Mouse (Mus musculus) embryonic facial prominence, embryonic 13.5 days (tissue): ENCODE measurements at regions not wholly inside any gene's neighbourhood (a gene's known extent, or its start where the extent isn't known, plus 50 kb on each side); places are given as distances from the start of the nearest gene placed in this dataset.
A peak's percentile ranks its signal among the peaks of the same experiment; 100 is the strongest.

Experiments used
- ATAC-seq: fragments of 200-750 bp; cut with Nextera tagmentation; 2 replicates; pipeline ENCODE4 v1.8.0; 2017; ENCODE audit warnings: low read depth; ENCODE audit not compliant: insufficient number of reproducible peaks, insufficient read depth, low FRiP score, low TSS enrichment
- H3K27ac ChIP-seq: fragments of 300-500 bp; sonication (generic); 2 replicates; pipeline ENCODE4 v1.5.1; 2015; ENCODE audit warnings: moderate library complexity, mild to moderate bottlenecking, inconsistent platforms
- H3K27me3 ChIP-seq: fragments of 300-500 bp; sonication (generic); 2 replicates; pipeline ENCODE4 v1.6.1; 2015; ENCODE audit warnings: mild to moderate bottlenecking, inconsistent platforms
- H3K36me3 ChIP-seq: fragments of 300-500 bp; sonication (generic); 2 replicates; pipeline ENCODE4 v1.6.1; 2015; ENCODE audit warnings: mild to moderate bottlenecking, inconsistent platforms
- H3K4me1 ChIP-seq: fragments of 300-500 bp; sonication (generic); 2 replicates; pipeline ENCODE4 v1.6.1; 2015; ENCODE audit warnings: inconsistent platforms
- H3K4me2 ChIP-seq: fragments of 300-500 bp; sonication (generic); 2 replicates; pipeline ENCODE4 v1.6.1; 2015; ENCODE audit warnings: moderate library complexity, mild to moderate bottlenecking, inconsistent platforms
- H3K4me3 ChIP-seq: fragments of 300-500 bp; sonication (generic); 2 replicates; pipeline ENCODE4 v1.5.1; 2015; ENCODE audit warnings: mild to moderate bottlenecking, inconsistent platforms
- H3K9ac ChIP-seq: fragments of 300-500 bp; sonication (generic); 2 replicates; pipeline ENCODE4 v1.6.1; 2015; ENCODE audit warnings: mild to moderate bottlenecking, inconsistent platforms
- H3K9me3 ChIP-seq: fragments of 300-500 bp; sonication (generic); 2 replicates; pipeline ENCODE4 v1.6.1; 2016; ENCODE audit warnings: inconsistent platforms
- WGBS: fragments of 180-500 bp; shearing (Covaris S2); methylation state at CpG from one replicate; pipeline ENCODE4 v1.1.7; 2015; ENCODE audit warnings: mixed read lengths; 5-methylcytosine and 5-hydroxymethylcytosine counted together

- ATAC-seq = no peak
- no peak overlapping the region for H3K9ac ChIP-seq
- no peaks in the 10 kb centered on the region for H3K9me3 ChIP-seq
- no peak overlapping the region for H3K27ac ChIP-seq
- no peaks in the 10 kb centered on the region for H3K27me3 ChIP-seq
- H3K36me3 ChIP-seq = no peaks in the 10 kb centered on the region
- no peaks in the 10 kb centered on the region for H3K4me1 ChIP-seq
- H3K4me3 ChIP-seq = no peak overlapping the region
- no peak overlapping the region for H3K4me2 ChIP-seq
- 64% methylated on average over 18 of the region's 18 CpGs for WGBS
Observed at GRCm38 (mm10) chr8:49223841-49224420, 380.2 kb upstream of the Tenm3 start.

GRCm38 (mm10) chr8:49195333-49195640 is 351.5 kb upstream of the Tenm3 start:
- Histone ChIP-seq H3K4me1 (no peaks in the 10 kb centered on the region), H3K36me3 (no peaks in the 10 kb centered on the region), H3K9me3 (no peaks in the 10 kb centered on the region), H3K9ac (no peak overlapping the region), H3K4me2 (no peak overlapping the region), H3K27ac (no peak overlapping the region), H3K27me3 (no peaks in the 10 kb centered on the region), H3K4me3 (no peak overlapping the region)
- WGBS = 70% methylated on average over 4 of the region's 4 CpGs
- no peak for ATAC-seq

- no peak overlapping the region for H3K27ac ChIP-seq
- no peaks in the 10 kb centered on the region for H3K4me1 ChIP-seq
- no peak overlapping the region for H3K4me2 ChIP-seq
- no peaks in the 10 kb centered on the region for H3K36me3 ChIP-seq
- WGBS = 50% methylated on average over 11 of the region's 11 CpGs
- no peak overlapping the region for H3K9ac ChIP-seq
- no peaks in the 10 kb centered on the region for H3K9me3 ChIP-seq
- H3K27me3 ChIP-seq = no peaks in the 10 kb centered on the region
- no peak overlapping the region for H3K4me3 ChIP-seq
- ATAC-seq = no peak
Observed at GRCm38 (mm10) chr8:49194592-49195332, 351.0 kb upstream of the Tenm3 start.

- no peaks in the 10 kb centered on the region for H3K4me1 ChIP-seq
- H3K27ac ChIP-seq = no peak overlapping the region
- no peaks in the 10 kb centered on the region for H3K27me3 ChIP-seq
- H3K4me2 ChIP-seq = no peak overlapping the region
- WGBS = 58% methylated on average over 3 of the region's 3 CpGs
- H3K9ac ChIP-seq = no peak overlapping the region
- H3K4me3 ChIP-seq = no peak overlapping the region
- ATAC-seq = peak; percentile 43; the same call in 1 of the 2 replicates
- H3K9me3 ChIP-seq = no peaks in the 10 kb centered on the region
- no peaks in the 10 kb centered on the region for H3K36me3 ChIP-seq
Observed at GRCm38 (mm10) chr8:49186853-49187252, 343.1 kb upstream of the Tenm3 start.

GRCm38 (mm10) chr8:49175386-49175785 is 331.6 kb upstream of the Tenm3 start:
- Histone ChIP-seq H3K27me3 (no peaks in the 10 kb centered on the region), H3K4me1 (no peaks in the 10 kb centered on the region), H3K27ac (no peak overlapping the region), H3K9ac (no peak overlapping the region), H3K9me3 (no peaks in the 10 kb centered on the region), H3K4me3 (no peak overlapping the region), H3K4me2 (no peak overlapping the region), H3K36me3 (no peaks in the 10 kb centered on the region)
- 82% methylated on average over 4 of the region's 4 CpGs for WGBS
- ATAC-seq = no peak

GRCm38 (mm10) chr8:49174956-49175355 is 331.2 kb upstream of the Tenm3 start:
- no peak for ATAC-seq
- 87% methylated on average over 2 of the region's 2 CpGs for WGBS

GRCm38 (mm10) chr8:49159318-49159717 is 315.6 kb upstream of the Tenm3 start:
- Histone ChIP-seq H3K27me3 (no peaks in the 10 kb centered on the region), H3K4me3 (no peak overlapping the region), H3K27ac (no peak overlapping the region), H3K4me1 (no peaks in the 10 kb centered on the region), H3K36me3 (no peaks in the 10 kb centered on the region), H3K9ac (no peak overlapping the region), H3K9me3 (no peaks in the 10 kb centered on the region), H3K4me2 (no peak overlapping the region)
- 48% methylated on average over 4 of the region's 4 CpGs for WGBS
- ATAC-seq = no peak

More at GRCm38 (mm10) chr8:49174956-49175355, 331.2 kb upstream of the Tenm3 start:
- H3K36me3 ChIP-seq = no peaks in the 10 kb centered on the region
- no peaks in the 10 kb centered on the region for H3K9me3 ChIP-seq
- H3K9ac ChIP-seq = no peak overlapping the region
- no peak overlapping the region for H3K4me3 ChIP-seq
- H3K27ac ChIP-seq = no peak overlapping the region
- H3K4me2 ChIP-seq = no peak overlapping the region
- H3K4me1 ChIP-seq = no peaks in the 10 kb centered on the region
- no peaks in the 10 kb centered on the region for H3K27me3 ChIP-seq

- no peaks in the 10 kb centered on the region for H3K9me3 ChIP-seq
- H3K27me3 ChIP-seq = no peaks in the 10 kb centered on the region
- no peak overlapping the region for H3K4me3 ChIP-seq
- H3K27ac ChIP-seq = no peak overlapping the region
- H3K36me3 ChIP-seq = no peaks in the 10 kb centered on the region
- H3K4me2 ChIP-seq = no peak overlapping the region
- WGBS = 60% methylated on average over 4 of the region's 4 CpGs
- no peak for ATAC-seq
- no peak overlapping the region for H3K9ac ChIP-seq
- H3K4me1 ChIP-seq = no peaks in the 10 kb centered on the region
Observed at GRCm38 (mm10) chr8:49158201-49158600, 314.4 kb upstream of the Tenm3 start.

- Histone ChIP-seq H3K4me2 (no peak overlapping the region), H3K9me3 (peaks cover 2% of the 10 kb centered on the region; the same call in 1 of the 2 replicates), H3K27ac (no peak overlapping the region), H3K36me3 (no peaks in the 10 kb centered on the region), H3K27me3 (no peaks in the 10 kb centered on the region), H3K9ac (no peak overlapping the region), H3K4me1 (no peaks in the 10 kb centered on the region), H3K4me3 (no peak overlapping the region)
- WGBS = 82% methylated on average over 10 of the region's 10 CpGs
- no peak for ATAC-seq
Observed at GRCm38 (mm10) chr8:49136503-49137044, 292.8 kb upstream of the Tenm3 start.

GRCm38 (mm10) chr8:49109095-49109494 is 265.3 kb upstream of the Tenm3 start:
- H3K27ac ChIP-seq = peak overlapping the region; percentile 40
- peak overlapping the region; percentile 34 for H3K4me2 ChIP-seq
- no peaks in the 10 kb centered on the region for H3K9me3 ChIP-seq
- no peak overlapping the region for H3K9ac ChIP-seq
- H3K36me3 ChIP-seq = no peaks in the 10 kb centered on the region
- H3K4me1 ChIP-seq = peaks cover 26% of the 10 kb centered on the region
- WGBS = 33% methylated on average over 6 of the region's 6 CpGs
- H3K27me3 ChIP-seq = no peaks in the 10 kb centered on the region
- ATAC-seq = no peak
- H3K4me3 ChIP-seq = no peak overlapping the region

- Histone ChIP-seq H3K36me3 (no peaks in the 10 kb centered on the region), H3K27ac (peak overlapping the region; percentile 40), H3K9me3 (no peaks in the 10 kb centered on the region), H3K4me1 (peaks cover 26% of the 10 kb centered on the region), H3K27me3 (no peaks in the 10 kb centered on the region), H3K9ac (no peak overlapping the region), H3K4me3 (no peak overlapping the region), H3K4me2 (peak overlapping the region; percentile 34)
- 18% methylated on average over 4 of the region's 4 CpGs for WGBS
- ATAC-seq = no peak
Observed at GRCm38 (mm10) chr8:49108665-49109064, 264.9 kb upstream of the Tenm3 start.

GRCm38 (mm10) chr8:49106531-49106930 is 262.8 kb upstream of the Tenm3 start:
- H3K4me3 ChIP-seq = no peak overlapping the region
- H3K9ac ChIP-seq = no peak overlapping the region
- no peak overlapping the region for H3K4me2 ChIP-seq
- H3K36me3 ChIP-seq = no peaks in the 10 kb centered on the region
- H3K9me3 ChIP-seq = no peaks in the 10 kb centered on the region
- H3K27me3 ChIP-seq = no peaks in the 10 kb centered on the region
- H3K4me1 ChIP-seq = peaks cover 26% of the 10 kb centered on the region
- H3K27ac ChIP-seq = no peak overlapping the region
- WGBS = 48% methylated on average over 3 of the region's 3 CpGs
- ATAC-seq = no peak
